Mouse (Mus musculus) G1E-ER4 (cell line): ENCODE data around the gene Dbp. TPM values are rescaled to one million over a fixed set of nuclear protein-coding genes. Genes with fewer than 3 reads are reported as not detected.

Source experiments
- GATA1 ChIP-seq: IDR thresholded peaks from one replicate; pipeline ENCODE4 v1.8.0; 2012; ENCODE audit warnings: low read length, inconsistent platforms
- polyA plus RNA-seq: library from polyadenylated mRNA; stranded (reverse); fragments of >175 nt; gene quantifications from 2 replicates; pipeline ENCODE4 v1.2.3, GENCODE M21; 2012

Dbp gene
- polyA plus RNA-seq, 1 experiment, result 28.4 TPM

DNA sequence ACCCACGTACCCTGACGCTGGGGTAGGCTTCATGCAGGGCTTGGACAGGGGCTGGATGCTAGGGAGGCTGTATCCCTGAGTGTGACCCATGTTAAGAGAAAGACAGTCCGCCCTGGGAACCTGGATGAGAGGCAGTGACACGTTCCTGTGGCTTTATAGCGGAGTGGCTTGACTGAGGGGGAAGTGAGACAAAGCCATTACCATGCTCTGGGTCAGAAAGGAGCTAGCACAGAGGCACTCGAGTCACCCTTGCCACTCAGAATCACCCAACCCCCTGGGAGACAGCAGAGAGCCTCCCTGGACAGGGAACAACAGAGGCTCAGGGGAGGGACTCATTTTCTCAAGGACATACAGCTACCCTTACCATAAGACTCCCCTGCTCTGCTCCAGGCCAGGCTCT is 15.8 kb upstream of the Dbp start:
- TF ChIP-seq GATA1, result no peak

- TF ChIP-seq GATA1, result no peak
These were observed 15.1 kb upstream of the Dbp start for GRCm38 (mm10) chr7:45689800-45690199.

DNA sequence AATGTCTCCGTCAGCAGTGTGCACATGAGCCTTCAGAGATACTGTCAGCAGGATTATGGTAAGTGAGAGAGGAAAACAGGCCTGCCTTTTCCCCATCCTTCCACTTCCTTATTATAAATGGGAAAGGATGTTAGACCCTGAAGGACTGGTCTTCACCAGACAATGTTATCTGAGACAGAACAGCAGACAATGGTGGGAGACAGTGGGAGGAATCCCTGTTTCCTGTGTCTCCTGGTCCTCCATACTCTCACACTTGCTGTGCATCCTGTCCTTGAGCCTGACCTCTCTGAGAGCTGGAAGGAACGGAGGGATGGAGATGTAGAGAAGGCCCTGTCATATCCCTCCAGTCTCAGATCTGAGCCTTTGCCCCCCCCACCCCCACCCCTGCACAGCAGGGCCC is 12.5 kb upstream of the Dbp start:
- TF ChIP-seq GATA1, result no peak

DNA sequence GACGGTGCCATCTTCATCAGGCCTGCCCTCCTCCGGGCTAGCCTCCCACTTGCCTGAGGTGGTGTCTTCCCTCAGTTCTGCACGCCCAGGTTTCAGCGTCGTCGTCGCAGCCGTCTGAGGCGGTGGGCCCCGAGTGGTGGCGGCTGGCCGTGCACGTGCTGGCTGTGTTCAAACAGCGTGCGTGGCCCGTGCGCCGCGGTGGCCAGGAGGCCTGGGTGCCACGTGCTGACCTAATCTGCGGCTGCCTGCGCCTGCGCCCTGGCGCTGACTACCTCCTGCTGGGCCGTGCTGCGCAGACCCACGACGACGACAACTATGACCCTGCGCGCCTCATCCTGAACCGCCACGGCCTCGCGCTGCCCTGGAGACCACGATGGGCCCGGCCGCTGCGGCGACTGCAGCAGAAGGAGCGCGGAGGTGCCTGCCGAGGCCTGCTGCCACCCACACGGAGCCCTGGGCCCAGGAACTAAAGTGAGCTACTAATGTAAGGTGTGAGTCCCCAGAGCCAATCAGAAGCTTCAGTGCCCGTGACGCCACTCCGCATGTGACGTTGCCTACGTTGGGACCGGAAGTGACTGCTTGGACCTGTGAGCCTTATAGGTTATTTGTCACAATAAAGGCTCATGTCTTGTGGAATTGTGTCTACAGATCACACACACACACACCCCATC is 10.8 kb upstream of the Dbp start, which contains the start of gene Sec1:
Gene Sec1, minus strand, starts transcription at position 482 of the 671 bp plus-strand sequence.
- TF ChIP-seq GATA1, result no peak

DNA sequence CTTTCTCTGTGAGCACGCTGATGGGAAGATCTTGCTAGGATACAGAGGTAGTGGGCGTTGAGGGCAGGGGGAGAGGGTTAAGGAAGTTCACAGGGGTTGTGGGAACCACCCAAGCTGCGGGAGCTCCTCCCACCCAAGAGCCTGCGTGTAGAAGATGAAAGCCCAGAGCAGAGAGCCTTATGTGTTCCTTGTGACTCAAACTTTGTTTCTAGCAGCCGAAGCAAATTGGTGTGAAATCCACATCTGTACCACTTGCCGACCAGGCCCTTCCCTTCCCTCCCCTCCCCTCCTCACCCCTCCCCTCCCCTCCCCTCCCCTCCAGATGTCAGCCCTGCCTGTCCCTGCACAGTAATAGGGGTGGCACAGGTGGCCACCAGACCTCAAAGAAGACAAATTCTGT is 9.8 kb upstream of the Dbp start:
- TF ChIP-seq GATA1, result no peak

- no peak for TF ChIP-seq GATA1
These were observed 7.0 kb upstream of the Dbp start for GRCm38 (mm10) chr7:45697894-45698293.

- TF ChIP-seq GATA1, result no peak
These were observed 5.3 kb upstream of the Dbp start, which contains the start of gene Car11 for GRCm38 (mm10) chr7:45699523-45700141. Car11 (plus strand) TSS chr7:45699843.

DNA sequence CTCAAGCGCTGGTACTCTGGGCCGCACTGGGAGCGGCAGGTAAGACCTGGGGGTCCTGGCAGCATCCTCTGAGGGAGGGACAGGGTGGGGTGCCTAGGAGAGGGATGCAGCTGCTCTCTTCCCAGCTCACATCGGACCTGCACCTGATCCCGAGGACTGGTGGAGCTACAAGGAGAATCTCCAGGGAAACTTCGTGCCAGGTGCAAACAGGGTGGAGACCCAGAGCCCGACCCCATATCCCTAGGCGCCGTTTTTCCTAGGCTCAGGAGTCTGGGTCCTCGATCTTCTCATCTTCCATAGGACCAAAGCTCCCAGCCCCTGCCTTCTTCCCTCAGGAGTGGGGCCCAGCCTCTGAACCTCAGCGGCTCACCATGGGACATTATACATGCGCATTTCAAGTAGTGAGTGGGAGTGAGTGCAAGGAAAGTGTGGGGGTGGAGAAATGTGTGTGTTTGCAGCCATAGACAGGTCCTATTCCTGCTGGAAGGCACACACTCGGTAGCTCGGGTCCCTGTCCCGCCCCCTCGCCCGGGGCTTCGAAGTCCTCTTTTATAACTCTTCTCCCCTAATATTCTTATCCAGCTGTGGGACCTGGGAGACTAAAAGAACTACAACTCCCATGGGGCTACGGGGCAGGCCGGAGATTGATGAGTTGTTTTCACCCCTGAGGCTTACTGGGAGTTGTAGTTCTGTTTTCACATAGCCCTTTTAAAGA is 4.4 kb upstream of the Dbp start:
- no peak for TF ChIP-seq GATA1

GRCm38 (mm10) chr7:45701072-45701471 is 3.8 kb upstream of the Dbp start:
- no peak for TF ChIP-seq GATA1

DNA sequence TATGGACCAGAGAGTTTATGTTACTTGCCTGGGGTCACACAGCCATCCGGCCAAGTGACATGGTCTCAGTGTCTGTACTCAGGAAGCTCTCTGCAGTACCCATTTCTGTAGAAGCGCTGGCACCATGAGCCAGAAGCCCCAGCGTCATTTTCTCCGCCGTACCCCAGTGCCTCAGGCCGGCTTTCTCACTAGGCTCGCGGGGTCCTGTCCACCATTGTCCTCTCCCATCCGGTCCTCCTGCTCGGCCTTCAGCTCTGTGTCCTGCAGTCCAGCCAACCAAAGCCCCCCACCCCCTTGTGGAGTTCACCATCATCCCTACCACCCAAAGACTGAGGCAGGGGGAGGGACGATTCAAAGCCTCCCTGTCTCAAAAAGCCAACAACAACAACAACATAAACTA is 3.3 kb upstream of the Dbp start:
- no peak for TF ChIP-seq GATA1

GRCm38 (mm10) chr7:45702316-45702715 is 2.6 kb upstream of the Dbp start:
- TF ChIP-seq GATA1, result no peak

- no peak for TF ChIP-seq GATA1
These were observed 1.9 kb upstream of the Dbp start for GRCm38 (mm10) chr7:45702809-45703520.

DNA sequence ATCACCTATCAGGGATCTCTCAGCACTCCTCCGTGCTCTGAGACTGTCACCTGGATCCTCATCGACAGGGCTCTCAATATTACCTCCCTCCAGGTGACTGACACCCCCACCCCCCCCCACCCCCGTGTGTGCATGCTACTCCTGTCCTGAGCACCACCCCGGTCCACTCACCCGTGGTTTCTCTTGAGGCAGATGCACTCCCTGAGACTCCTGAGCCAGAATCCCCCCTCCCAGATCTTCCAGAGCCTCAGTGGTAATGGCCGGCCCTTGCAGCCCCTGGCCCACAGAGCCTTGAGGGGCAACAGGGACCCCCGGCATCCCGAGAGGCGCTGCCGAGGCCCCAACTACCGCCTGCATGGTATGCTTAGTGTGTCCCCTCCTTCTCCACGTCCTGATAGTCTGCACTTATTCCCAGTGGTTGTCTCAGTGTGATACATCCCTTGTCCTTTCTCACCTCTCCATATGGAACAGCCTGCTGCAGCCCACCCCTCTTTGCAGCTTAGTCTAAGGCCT is 1.3 kb upstream of the Dbp start:
- TF ChIP-seq GATA1, result no peak

DNA sequence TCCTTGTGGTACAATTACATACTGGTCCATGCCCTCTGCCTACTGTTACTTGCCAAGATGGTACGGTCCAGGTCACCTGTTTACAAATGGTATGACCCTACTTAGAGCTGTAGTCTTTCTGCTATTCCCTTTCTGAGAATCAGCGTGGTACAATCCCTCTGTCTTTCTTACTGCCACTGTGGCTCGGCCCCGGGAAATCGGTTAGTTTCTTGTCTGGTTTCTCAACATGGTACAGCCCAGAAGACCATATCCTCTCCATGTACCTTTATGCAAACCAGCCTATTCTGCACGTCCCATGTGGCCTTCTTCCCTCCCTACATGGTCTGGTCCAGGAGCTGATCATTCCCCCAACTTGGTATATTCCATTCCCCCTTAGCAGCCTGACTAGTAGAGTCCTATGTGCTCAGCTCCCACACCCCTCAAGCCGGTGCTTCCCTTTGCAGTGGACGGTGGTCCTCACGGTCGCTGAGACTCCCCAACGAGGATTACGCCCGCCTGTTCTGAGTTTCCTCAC is 785 bp upstream of the Dbp start:
- no peak for TF ChIP-seq GATA1

DNA sequence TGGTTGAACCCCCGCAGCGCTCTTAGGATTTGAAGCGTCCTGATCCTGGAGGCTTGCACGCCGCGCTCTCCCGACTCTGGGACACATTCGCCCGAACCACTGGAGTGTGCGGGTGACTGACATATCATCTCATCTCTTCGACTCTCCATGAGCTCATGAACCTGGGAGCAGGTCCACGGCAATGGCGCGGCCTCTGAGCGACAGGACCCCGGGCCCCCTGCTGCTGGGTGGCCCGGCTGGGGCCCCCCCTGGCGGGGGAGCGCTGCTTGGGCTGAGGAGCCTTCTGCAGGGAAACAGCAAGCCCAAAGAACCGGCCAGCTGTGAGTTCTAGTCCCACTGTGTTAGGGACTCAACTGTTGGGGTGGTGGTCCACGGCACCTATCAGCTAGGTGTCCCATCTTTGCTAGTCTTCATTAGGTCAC is 566 bp downstream of the Dbp start:
- TF ChIP-seq GATA1, result no peak

DNA sequence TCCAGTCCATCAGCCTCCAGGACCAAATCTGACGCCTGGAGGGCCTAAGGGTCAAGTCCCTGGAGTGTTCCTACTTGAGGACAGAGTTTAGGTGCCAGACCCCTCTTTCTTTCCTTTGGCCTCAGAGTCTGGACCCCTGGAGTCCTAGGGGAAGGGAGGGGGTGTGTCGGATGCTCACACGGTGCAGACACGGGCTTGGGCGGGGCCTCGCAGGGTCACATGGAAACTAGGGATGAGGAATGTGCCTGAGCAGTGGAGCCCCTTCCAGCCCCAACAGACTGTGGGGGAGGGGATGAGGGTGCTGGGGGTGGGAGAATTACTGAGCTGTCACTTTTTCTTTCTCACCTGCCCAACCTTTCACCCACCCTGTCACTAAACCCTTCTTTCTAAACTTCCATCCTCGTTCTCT is 989 bp downstream of the Dbp start:
- TF ChIP-seq GATA1, result no peak
